Mouse (Mus musculus): ENCODE data around the gene Ano6. TPM values are rescaled to one million over a fixed set of nuclear protein-coding genes. Genes with fewer than 3 reads are reported as not detected.

Ano6 gene
- polyA plus RNA-seq (2012; rRNA removed): 3.7 and 4.7 TPM in 2 replicates
- polyA plus RNA-seq (2014; fragmentation: Nextera tagmentation; extraction: Ambion mirVana): 6.3 and 9.0 TPM in 2 replicates

DNA sequence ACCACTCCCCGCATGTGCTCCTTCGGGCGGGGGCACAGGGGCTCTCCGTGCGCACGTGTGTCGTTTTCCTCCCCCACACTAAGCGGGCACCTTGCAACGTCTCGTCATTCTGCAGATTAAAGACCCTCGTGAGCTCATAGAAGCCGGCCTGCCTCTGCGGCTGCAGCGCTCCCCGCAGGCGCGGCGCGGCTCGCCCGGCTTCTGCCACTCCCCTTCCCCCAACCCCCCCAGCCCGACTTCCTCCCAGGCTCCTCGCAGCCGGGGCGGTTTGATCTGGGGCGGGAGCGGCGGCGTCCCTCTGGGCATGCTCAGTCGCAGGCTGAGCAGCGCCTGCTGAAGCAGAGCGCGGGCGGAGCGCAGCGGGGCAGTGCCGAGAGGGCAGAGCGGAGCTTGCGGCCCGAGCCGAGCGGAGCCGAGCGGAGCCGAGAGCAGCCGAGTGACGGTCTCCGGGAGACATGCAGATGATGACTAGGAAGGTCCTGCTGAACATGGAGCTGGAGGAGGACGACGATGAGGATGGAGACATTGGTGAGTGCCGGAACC, at the start of gene Ano6:
TSS of gene Ano6 (plus strand) at position 315 of the 543 bp plus-strand sequence.
- peaks cover 10 to 19% of the 10 kb centered on the region in 2 experiments for H3K4me1 ChIP-seq (replicated peaks; ENCODE audit: control insufficient read depth in 2 of 2, insufficient read depth in 2 of 2, low read length in 1 of 2)
- H3K27ac ChIP-seq: no peak within 1 kb of the TSS; the same call in 1 of the 2 replicates
- peak within 1 kb of the TSS; percentile 95 for H3K4me2 ChIP-seq (ENCODE audit: low read depth)
- under 1% methylated on average over 51 of the region's 51 CpGs for WGBS (ENCODE audit: insufficient replicate concordance)
- ATAC-seq (ENCODE audit: insufficient read depth) (peak; percentile 94), DNase-seq (ENCODE audit: low read depth in 3 of 3, low spot score in 3 of 3) (peak; percentile 68 to 74 (median 70))
- peaks cover 4% of the 10 kb centered on the region for H3K27me3 ChIP-seq (ENCODE audit: control insufficient read depth, insufficient read depth, low read length)
- no peaks in the 10 kb centered on the region for H3K36me3 ChIP-seq (replicated peaks; ENCODE audit: control insufficient read depth, insufficient read depth, low read depth)
- no peaks in the 10 kb centered on the region for H3K9me3 ChIP-seq (ENCODE audit: control insufficient read depth, low read length)
- H3K4me3 ChIP-seq (ENCODE audit: insufficient read depth in 1 of 2, low read depth in 2 of 2, low read length in 2 of 2): peak within 1 kb of the TSS; percentile 77 to 78
- TF ChIP-seq CTCF (IDR thresholded peaks at IDR 0.05; ENCODE audit: low read depth): no peak
- TF ChIP-seq EP300 (IDR thresholded peaks at IDR 0.05; ENCODE audit: low read depth): no peak
- H3K9ac ChIP-seq (replicated peaks): peak within 1 kb of the TSS; percentile 67

DNA sequence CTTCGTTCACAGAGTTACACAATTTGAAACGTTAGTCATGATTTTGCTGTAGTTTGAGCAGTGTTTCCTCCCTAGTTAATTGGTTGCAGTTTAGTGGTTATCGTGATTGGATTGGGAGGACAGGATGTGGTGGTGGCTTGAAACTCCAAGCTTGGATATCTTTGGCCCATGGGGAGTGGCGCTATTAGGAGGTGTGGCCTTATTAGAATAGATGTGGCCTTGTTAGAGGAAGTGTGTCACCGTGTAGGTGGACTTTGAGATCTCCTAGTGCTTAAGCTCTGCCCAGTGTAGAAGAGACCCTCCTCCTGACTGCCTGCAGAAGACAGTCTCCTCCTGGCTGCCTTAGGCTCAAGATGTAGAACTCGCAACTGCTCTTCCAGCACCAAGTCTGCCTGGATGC, 47.7 kb upstream of the Ano6 start:
- no peaks in the 10 kb centered on the region for H3K27me3 ChIP-seq (ENCODE audit: control insufficient read depth, insufficient read depth, low read length)
- no peaks in the 10 kb centered on the region for H3K9me3 ChIP-seq (ENCODE audit: control insufficient read depth, low read length)
- no peak overlapping the region for H3K27ac ChIP-seq
- H3K4me3 ChIP-seq (ENCODE audit: insufficient read depth in 1 of 2, low read depth in 2 of 2, low read length in 2 of 2): no peak overlapping the region
- TF ChIP-seq EP300 (IDR thresholded peaks at IDR 0.05; ENCODE audit: low read depth): no peak
- TF ChIP-seq CTCF (IDR thresholded peaks at IDR 0.05; ENCODE audit: low read depth): no peak
- 56% methylated on average over 6 of the region's 6 CpGs for WGBS (ENCODE audit: insufficient replicate concordance)
- DNase-seq (ENCODE audit: low read depth in 3 of 3, low spot score in 3 of 3) (no peak), ATAC-seq (ENCODE audit: insufficient read depth) (no peak)
- no peaks in the 10 kb centered on the region for H3K4me1 ChIP-seq (replicated peaks; ENCODE audit: control insufficient read depth in 2 of 2, insufficient read depth in 2 of 2, low read length in 1 of 2)
- no peak overlapping the region for H3K4me2 ChIP-seq (ENCODE audit: low read depth)
- H3K36me3 ChIP-seq (replicated peaks; ENCODE audit: control insufficient read depth, insufficient read depth, low read depth): no peaks in the 10 kb centered on the region
- H3K9ac ChIP-seq (replicated peaks): no peak overlapping the region

DNA sequence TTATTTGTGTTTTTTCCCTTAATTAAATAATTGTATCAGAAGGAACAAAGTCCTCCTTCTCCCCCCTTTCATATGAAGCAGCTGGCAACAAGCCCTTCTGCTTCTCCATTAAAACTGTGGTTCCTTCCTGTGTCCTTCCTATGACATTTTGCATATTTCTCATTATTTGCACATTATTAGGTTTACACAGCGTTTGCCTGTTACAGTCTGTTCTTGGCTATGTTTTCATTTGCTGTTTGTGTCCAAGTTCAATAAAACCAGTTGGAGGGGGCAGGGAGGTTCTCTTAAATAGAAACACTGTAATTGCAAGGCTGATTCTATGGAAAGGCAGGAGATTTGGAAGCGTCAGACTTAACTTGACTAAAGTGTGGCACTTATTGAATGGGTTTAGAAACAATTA, 46.8 kb upstream of the Ano6 start:
- Histone ChIP-seq H3K27ac (no peak overlapping the region), H3K36me3 (replicated peaks; ENCODE audit: control insufficient read depth, insufficient read depth, low read depth) (no peaks in the 10 kb centered on the region), H3K4me3 (ENCODE audit: insufficient read depth in 1 of 2, low read depth in 2 of 2, low read length in 2 of 2) (no peak overlapping the region), H3K9me3 (ENCODE audit: control insufficient read depth, low read length) (no peaks in the 10 kb centered on the region), H3K9ac (replicated peaks) (no peak overlapping the region), H3K4me2 (ENCODE audit: low read depth) (no peak overlapping the region), H3K4me1 (replicated peaks; ENCODE audit: control insufficient read depth in 2 of 2, insufficient read depth in 2 of 2, low read length in 1 of 2) (no peaks in the 10 kb centered on the region), H3K27me3 (ENCODE audit: control insufficient read depth, insufficient read depth, low read length) (no peaks in the 10 kb centered on the region)
- 57% methylated on average over 2 of the region's 2 CpGs for WGBS (ENCODE audit: insufficient replicate concordance)
- ATAC-seq (ENCODE audit: insufficient read depth): no peak
- TF ChIP-seq EP300 (IDR thresholded peaks at IDR 0.05; ENCODE audit: low read depth) (no peak), CTCF (IDR thresholded peaks at IDR 0.05; ENCODE audit: low read depth) (no peak)
- no peak for DNase-seq (ENCODE audit: low read depth in 3 of 3, low spot score in 3 of 3)

DNA sequence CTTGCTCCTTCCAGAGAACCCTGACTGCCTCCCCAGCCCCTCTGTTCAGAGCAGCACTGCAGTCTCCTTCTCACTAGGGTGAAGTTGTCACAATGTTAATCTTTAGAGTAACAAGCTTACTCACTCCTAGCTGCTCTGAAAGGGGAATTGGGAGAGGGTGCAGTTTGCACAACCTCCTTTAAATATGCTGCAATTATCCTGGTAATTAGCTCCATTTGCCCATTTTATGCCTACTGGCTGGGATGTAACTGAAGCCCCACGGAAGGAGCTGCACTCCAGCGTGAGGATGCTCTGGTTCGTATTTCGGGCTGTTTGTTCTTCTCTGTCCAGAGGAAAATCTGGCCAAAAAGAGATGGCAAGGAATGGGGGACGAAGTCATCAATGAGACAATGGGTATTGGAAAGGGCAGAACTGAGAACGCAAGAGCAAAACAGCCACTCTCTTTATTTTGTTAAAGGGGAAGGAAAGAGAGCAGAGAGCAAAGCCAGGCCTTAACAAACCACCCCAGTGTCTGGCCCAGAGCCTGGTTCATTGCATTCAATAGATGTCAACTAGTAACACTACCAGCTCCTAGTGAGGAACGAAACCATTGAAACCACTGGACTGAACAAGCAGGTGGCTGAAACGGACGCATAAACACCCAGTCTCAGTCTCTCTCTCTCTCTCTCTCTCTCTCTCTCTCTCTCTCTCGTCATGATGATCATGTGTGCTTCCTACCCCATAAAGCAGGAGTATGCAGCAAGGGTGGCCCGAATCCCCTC, 45.1 kb upstream of the Ano6 start:
- WGBS (ENCODE audit: insufficient replicate concordance): 67% methylated on average over 11 of the region's 11 CpGs
- TF ChIP-seq CTCF (IDR thresholded peaks at IDR 0.05; ENCODE audit: low read depth) (no peak), EP300 (IDR thresholded peaks at IDR 0.05; ENCODE audit: low read depth) (no peak)
- ATAC-seq (ENCODE audit: insufficient read depth) (no peak), DNase-seq (ENCODE audit: low read depth in 3 of 3, low spot score in 3 of 3) (no peak)
- no peaks in the 10 kb centered on the region for H3K9me3 ChIP-seq (ENCODE audit: control insufficient read depth, low read length)
- H3K4me1 ChIP-seq (replicated peaks; ENCODE audit: control insufficient read depth in 2 of 2, insufficient read depth in 2 of 2, low read length in 1 of 2): no peaks in the 10 kb centered on the region
- H3K4me3 ChIP-seq (ENCODE audit: insufficient read depth in 1 of 2, low read depth in 2 of 2, low read length in 2 of 2): no peak overlapping the region
- H3K27me3 ChIP-seq (ENCODE audit: control insufficient read depth, insufficient read depth, low read length): no peaks in the 10 kb centered on the region
- no peaks in the 10 kb centered on the region for H3K36me3 ChIP-seq (replicated peaks; ENCODE audit: control insufficient read depth, insufficient read depth, low read depth)
- H3K4me2 ChIP-seq (ENCODE audit: low read depth): no peak overlapping the region
- H3K27ac ChIP-seq: no peak overlapping the region
- no peak overlapping the region for H3K9ac ChIP-seq (replicated peaks)

DNA sequence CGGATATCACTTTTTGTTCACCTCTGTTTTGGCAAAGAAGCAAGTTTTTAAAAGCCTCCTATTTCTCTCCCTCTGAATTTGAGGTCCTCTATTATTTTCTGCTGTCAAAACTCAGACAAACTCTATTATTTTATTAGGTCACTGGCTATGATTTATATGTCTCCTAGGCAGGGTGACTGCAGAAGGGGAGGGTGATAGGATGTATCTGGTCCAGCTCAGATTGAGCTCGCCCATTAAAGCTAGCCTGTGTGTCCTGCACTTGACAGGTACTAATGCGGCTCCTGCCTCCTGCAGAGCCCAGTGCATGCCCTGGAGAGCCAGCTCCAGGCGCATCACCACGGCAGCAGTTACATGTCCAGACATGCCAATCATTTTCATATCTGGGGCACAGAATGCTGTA, 44.1 kb upstream of the Ano6 start:
- TF ChIP-seq CTCF (IDR thresholded peaks at IDR 0.05; ENCODE audit: low read depth) (no peak), EP300 (IDR thresholded peaks at IDR 0.05; ENCODE audit: low read depth) (no peak)

More for the DNA sequence above, 44.1 kb upstream of the Ano6 start:
- Histone ChIP-seq H3K9ac (replicated peaks) (no peak overlapping the region), H3K9me3 (ENCODE audit: control insufficient read depth, low read length) (no peaks in the 10 kb centered on the region), H3K27ac (no peak overlapping the region), H3K4me1 (replicated peaks; ENCODE audit: control insufficient read depth in 2 of 2, insufficient read depth in 2 of 2, low read length in 1 of 2) (no peaks in the 10 kb centered on the region), H3K4me3 (ENCODE audit: insufficient read depth in 1 of 2, low read depth in 2 of 2, low read length in 2 of 2) (no peak overlapping the region), H3K4me2 (ENCODE audit: low read depth) (no peak overlapping the region), H3K27me3 (ENCODE audit: control insufficient read depth, insufficient read depth, low read length) (no peaks in the 10 kb centered on the region), H3K36me3 (replicated peaks; ENCODE audit: control insufficient read depth, insufficient read depth, low read depth) (no peaks in the 10 kb centered on the region)
- 67% methylated on average over 5 of the region's 5 CpGs for WGBS (ENCODE audit: insufficient replicate concordance)
- ATAC-seq (ENCODE audit: insufficient read depth) (no peak), DNase-seq (ENCODE audit: low read depth in 3 of 3, low spot score in 3 of 3) (no peak)

Data from liver, embryonic 14.5 days (tissue).